Mouse (Mus musculus) embryo, embryonic 11.5 days (tissue): ENCODE measurements around the gene Stt3b.
"Not testable (repeated sequence)": the region's sequence is repeated elsewhere in the genome, so short reads cannot be mapped to it uniquely, and the experiment has no call there.

Source experiments
- DNase-seq: peaks from one replicate; pipeline ENCODE4 v3.0.0-alpha.2; 2012; ENCODE audit warnings: low read depth, low spot score

Gene Stt3b

GRCm38 (mm10) chr9:115318621-115319375, 8.6 kb upstream of the Stt3b start:
- no peak for DNase-seq

- DNase-seq, result no peak
Measured at GRCm38 (mm10) chr9:115317049-115317448, 6.8 kb upstream of the Stt3b start.

GRCm38 (mm10) chr9:115314556-115314955, 4.3 kb upstream of the Stt3b start:
- DNase-seq, result no peak

GRCm38 (mm10) chr9:115313830-115314229, 3.6 kb upstream of the Stt3b start:
- DNase-seq, result no peak

- DNase-seq, result no peak
Measured at GRCm38 (mm10) chr9:115311223-115311520, 951 bp upstream of the Stt3b start.

- DNase-seq, result peak; percentile 72
Measured at GRCm38 (mm10) chr9:115309977-115310345, 260 bp downstream of the Stt3b start.

- peak; percentile 22 for DNase-seq
Measured at GRCm38 (mm10) chr9:115309381-115309971, 745 bp downstream of the Stt3b start.

- DNase-seq, result peak; percentile 19
Measured at GRCm38 (mm10) chr9:115308941-115309380, 1.3 kb downstream of the Stt3b start.

- DNase-seq, result no peak
Measured at GRCm38 (mm10) chr9:115308401-115308800, 1.8 kb downstream of the Stt3b start.

GRCm38 (mm10) chr9:115306202-115306601, 4.0 kb downstream of the Stt3b start:
- DNase-seq, result no peak

- DNase-seq, result no peak
Measured at GRCm38 (mm10) chr9:115304149-115304548, 6.1 kb downstream of the Stt3b start.

GRCm38 (mm10) chr9:115301593-115301992, 8.6 kb downstream of the Stt3b start:
- DNase-seq, result no peak

- no peak for DNase-seq
Measured at GRCm38 (mm10) chr9:115301002-115301579, 9.1 kb downstream of the Stt3b start.

- no peak for DNase-seq
Measured at GRCm38 (mm10) chr9:115296738-115297137, 13.5 kb downstream of the Stt3b start.

- DNase-seq, result no peak
Measured at GRCm38 (mm10) chr9:115293920-115294594, 16.2 kb downstream of the Stt3b start.

GRCm38 (mm10) chr9:115287774-115288434, 22.3 kb downstream of the Stt3b start:
- DNase-seq, result no peak

GRCm38 (mm10) chr9:115284385-115284784, 25.8 kb downstream of the Stt3b start:
- DNase-seq, result no peak

GRCm38 (mm10) chr9:115283403-115283802, 26.8 kb downstream of the Stt3b start:
- DNase-seq, result no peak

- no peak for DNase-seq
Measured at GRCm38 (mm10) chr9:115278641-115279040, 31.6 kb downstream of the Stt3b start.

- DNase-seq, result no peak
Measured at GRCm38 (mm10) chr9:115274806-115275205, 35.4 kb downstream of the Stt3b start.

GRCm38 (mm10) chr9:115273095-115273649, 37.0 kb downstream of the Stt3b start:
- DNase-seq, result no peak

- not testable (repeated sequence) for DNase-seq
Measured at GRCm38 (mm10) chr9:115272451-115272850, 37.8 kb downstream of the Stt3b start.
